Mouse (Mus musculus) ES-Bruce4 (cell line): ENCODE measurements around the gene E130218I03Rik. TPM values are rescaled to one million over a fixed set of nuclear protein-coding genes. Genes with fewer than 3 reads are reported as not detected.

Source experiments
- H3K27ac ChIP-seq: 2 replicates; pipeline ENCODE4 v1.5.1; 2012; ENCODE audit warnings: low read length, inconsistent platforms; ENCODE audit not compliant: insufficient read depth
- H3K27me3 ChIP-seq: 2 replicates; pipeline ENCODE4 v1.6.1; 2012; ENCODE audit warnings: mild to moderate bottlenecking, low read length, inconsistent platforms; ENCODE audit not compliant: control insufficient read depth, poor library complexity, insufficient read depth, severe bottlenecking
- H3K36me3 ChIP-seq: 2 replicates; pipeline ENCODE4 v1.6.1; 2012; ENCODE audit warnings: inconsistent platforms, mild to moderate bottlenecking, low read length, moderate library complexity; ENCODE audit not compliant: control insufficient read depth, poor library complexity, insufficient read depth, severe bottlenecking
- H3K4me1 ChIP-seq: one replicate; pipeline ENCODE4 v1.8.1; 2011; ENCODE audit warnings: low read length; ENCODE audit not compliant: control insufficient read depth, insufficient read depth
- H3K4me3 ChIP-seq: 2 replicates; pipeline ENCODE4 v1.5.1; 2011; ENCODE audit warnings: low read depth, mild to moderate bottlenecking, low read length
- H3K9ac ChIP-seq: 2 replicates; pipeline ENCODE4 v1.6.1; 2012; ENCODE audit warnings: low read depth, mild to moderate bottlenecking, inconsistent platforms; ENCODE audit not compliant: poor library complexity, severe bottlenecking
- H3K9me3 ChIP-seq: replicated peaks from 2 replicates; pipeline ENCODE4 v1.6.1; 2012; ENCODE audit warnings: mild to moderate bottlenecking, low read length, inconsistent platforms; ENCODE audit not compliant: control insufficient read depth, poor library complexity, insufficient read depth, severe bottlenecking
- CTCF ChIP-seq: IDR thresholded peaks from one replicate; pipeline ENCODE4 v1.8.1; 2011; ENCODE audit warnings: low read depth, low read length
- EP300 ChIP-seq: IDR thresholded peaks from 2 replicates; pipeline ENCODE4 v1.6.1; 2011; ENCODE audit warnings: low read depth, low read length; ENCODE audit not compliant: insufficient read depth
- POLR2A ChIP-seq: IDR thresholded peaks from one replicate; pipeline ENCODE4 v1.8.1; 2011; ENCODE audit warnings: low read length; ENCODE audit not compliant: insufficient read depth
- polyA plus RNA-seq: library from polyadenylated mRNA; stranded (reverse); fragments of >200 nt; gene quantifications from 2 replicates; pipeline ENCODE4 v1.2.4, GENCODE M21; 2011; ENCODE audit warnings: low read depth; ENCODE audit not compliant: missing spikeins, insufficient read depth, insufficient read length

E130218I03Rik gene
- polyA plus RNA-seq = not detected in 2 replicates

- peak within 1 kb of the TSS; percentile 74 for H3K9ac ChIP-seq
- peak within 1 kb of the TSS; percentile 93 for H3K4me3 ChIP-seq
- H3K4me1 ChIP-seq = peaks cover 2% of the 10 kb centered on the region
- TF ChIP-seq CTCF = no peak
- no peak for TF ChIP-seq EP300
- no peak for TF ChIP-seq POLR2A
- no peaks in the 10 kb centered on the region for H3K27me3 ChIP-seq
- no peaks in the 10 kb centered on the region for H3K9me3 ChIP-seq
- H3K27ac ChIP-seq = no peak within 1 kb of the TSS
- H3K36me3 ChIP-seq = no peaks in the 10 kb centered on the region
Measured at GRCm38 (mm10) chr4:134243516-134244250, at the start of gene E130218I03Rik. Gene E130218I03Rik (plus strand): TSS chr4:134243662.

DNA sequence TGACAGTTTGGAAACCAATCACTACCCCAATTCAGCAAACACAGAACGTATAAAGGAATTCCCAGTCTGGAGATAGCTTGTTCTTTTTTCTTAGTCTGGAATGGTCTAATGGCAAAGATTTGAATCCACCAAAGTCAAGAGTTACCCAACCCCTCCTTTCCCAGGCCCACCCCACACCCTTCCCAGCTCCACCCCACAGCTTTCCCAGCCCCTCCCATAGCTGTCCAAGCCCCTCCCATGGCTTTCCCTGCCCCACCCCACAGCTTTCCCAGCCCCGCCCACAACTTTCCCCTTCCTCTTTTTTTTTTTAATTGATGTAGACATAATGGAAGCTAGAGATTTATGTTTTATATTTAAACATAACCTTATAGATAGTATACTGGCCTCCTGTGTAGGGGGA, 44.1 kb upstream of the E130218I03Rik start:
- Histone ChIP-seq H3K9me3 (no peaks in the 10 kb centered on the region), H3K9ac (no peak overlapping the region), H3K4me3 (no peak overlapping the region), H3K36me3 (no peaks in the 10 kb centered on the region), H3K27me3 (no peaks in the 10 kb centered on the region), H3K4me1 (no peaks in the 10 kb centered on the region), H3K27ac (no peak overlapping the region)
- TF ChIP-seq CTCF (no peak), POLR2A (no peak), EP300 (no peak)

GRCm38 (mm10) chr4:134202904-134203303, 40.6 kb upstream of the E130218I03Rik start, which contains the start of gene Gm7534:
Gene Gm7534 (minus strand): TSS chr4:134203004.
- no peak within 1 kb of the TSS for H3K9ac ChIP-seq
- H3K4me3 ChIP-seq = no peak within 1 kb of the TSS
- TF ChIP-seq CTCF (no peak), EP300 (no peak), POLR2A (no peak)

GRCm38 (mm10) chr4:134203340-134203896, 40.0 kb upstream of the E130218I03Rik start:
- Histone ChIP-seq H3K36me3 (no peaks in the 10 kb centered on the region), H3K4me3 (no peak overlapping the region), H3K27me3 (no peaks in the 10 kb centered on the region), H3K27ac (no peak overlapping the region), H3K9ac (no peak overlapping the region), H3K4me1 (no peaks in the 10 kb centered on the region), H3K9me3 (no peaks in the 10 kb centered on the region)
- no peak for TF ChIP-seq POLR2A

More at GRCm38 (mm10) chr4:134202904-134203303, 40.6 kb upstream of the E130218I03Rik start, which contains the start of gene Gm7534:
- Histone ChIP-seq H3K9me3 (no peaks in the 10 kb centered on the region), H3K27me3 (no peaks in the 10 kb centered on the region), H3K4me1 (no peaks in the 10 kb centered on the region), H3K27ac (no peak within 1 kb of the TSS), H3K36me3 (no peaks in the 10 kb centered on the region)

GRCm38 (mm10) chr4:134206488-134207053, 36.9 kb upstream of the E130218I03Rik start:
- no peaks in the 10 kb centered on the region for H3K27me3 ChIP-seq
- no peak overlapping the region for H3K4me3 ChIP-seq
- H3K9ac ChIP-seq = no peak overlapping the region
- TF ChIP-seq EP300 = no peak
- H3K9me3 ChIP-seq = no peaks in the 10 kb centered on the region
- H3K36me3 ChIP-seq = no peaks in the 10 kb centered on the region
- no peak overlapping the region for H3K27ac ChIP-seq
- H3K4me1 ChIP-seq = no peaks in the 10 kb centered on the region

DNA sequence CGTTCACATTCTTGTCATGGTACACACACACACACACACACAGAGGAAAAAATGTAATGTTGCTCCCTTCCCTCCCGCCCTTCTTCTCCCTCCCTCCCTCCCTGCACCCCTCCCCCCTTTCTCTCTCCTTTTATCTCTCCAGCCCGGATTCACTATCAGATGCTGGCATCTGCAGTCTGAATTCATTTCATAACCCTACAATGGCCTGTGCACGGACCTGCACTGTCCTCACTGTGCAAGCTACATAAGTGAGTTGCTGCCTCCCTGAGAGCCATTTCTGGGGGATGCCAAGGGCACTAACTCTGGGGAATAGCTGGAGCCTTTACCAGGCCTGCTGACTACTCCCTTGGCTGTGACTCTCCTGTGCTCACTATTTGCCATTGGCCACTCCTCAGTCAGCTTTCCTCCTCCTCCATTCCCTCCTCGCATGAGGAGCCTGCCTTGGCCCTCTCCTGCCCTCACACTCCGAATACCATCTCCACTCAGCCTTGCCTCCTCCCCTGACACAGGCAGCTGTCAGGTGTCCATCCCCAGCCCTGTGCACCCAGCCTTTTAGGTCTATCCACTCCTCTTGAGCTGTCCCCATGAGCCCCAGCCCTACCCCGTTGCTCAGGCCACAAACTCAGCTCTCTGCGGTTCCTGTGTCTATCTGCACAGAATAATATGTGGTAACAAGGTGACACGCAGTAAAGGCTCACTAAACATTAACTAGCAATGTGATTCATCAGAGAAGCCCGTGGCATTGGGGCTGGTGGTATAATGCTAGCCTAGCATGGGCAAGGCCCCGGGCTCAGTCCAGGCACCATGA, 20.5 kb upstream of the E130218I03Rik start:
- no peaks in the 10 kb centered on the region for H3K36me3 ChIP-seq
- H3K4me1 ChIP-seq = no peaks in the 10 kb centered on the region
- TF ChIP-seq EP300 (no peak), POLR2A (no peak), CTCF (no peak)
- H3K9ac ChIP-seq = no peak overlapping the region
- no peak overlapping the region for H3K27ac ChIP-seq
- no peaks in the 10 kb centered on the region for H3K27me3 ChIP-seq
- no peak overlapping the region for H3K4me3 ChIP-seq
- no peaks in the 10 kb centered on the region for H3K9me3 ChIP-seq
